Mouse (Mus musculus) MEL (cell line): ENCODE data around the gene Gda. TPM values are rescaled to one million over a fixed set of nuclear protein-coding genes. Genes with fewer than 3 reads are reported as not detected.

Source experiments
- DNase-seq: peaks from one replicate; pipeline ENCODE4 v3.0.0; 2011; ENCODE audit warnings: low read depth, low spot score
- H3K27ac ChIP-seq: 2 replicates; pipeline ENCODE4 v1.5.1; 2012; ENCODE audit warnings: low read depth, mild to moderate bottlenecking, control low read depth, low read length, moderate library complexity; ENCODE audit not compliant: control insufficient read depth
- H3K27me3 ChIP-seq, 2 experiments: fragments of 150-350 bp in 1 of 2; sonication (generic) in 1 of 2; 2 replicates each; pipeline ENCODE4 v1.6.1; 2012; ENCODE audit warnings: low read length in 2 of 2, mild to moderate bottlenecking in 2 of 2, improper control_type of control experiment in 1 of 2, moderate library complexity in 1 of 2; ENCODE audit not compliant: insufficient read depth in 2 of 2, control insufficient read depth in 1 of 2
- H3K36me3 ChIP-seq, 2 experiments: 2 replicates each; pipeline ENCODE4 v1.6.1; 2012 to 2014; ENCODE audit warnings: low read length in 2 of 2, improper control_type of control experiment in 1 of 2, inconsistent platforms in 1 of 2, mild to moderate bottlenecking in 1 of 2; ENCODE audit not compliant: insufficient read depth in 2 of 2, control insufficient read depth in 1 of 2
- H3K4me1 ChIP-seq, 2 experiments: fragments of 150-350 bp in 1 of 2; sonication (generic) in 1 of 2; 2 replicates each; pipeline ENCODE4 v1.6.1; 2012; ENCODE audit warnings: low read length in 2 of 2, improper control_type of control experiment in 1 of 2, mild to moderate bottlenecking in 1 of 2; ENCODE audit not compliant: insufficient read depth in 2 of 2, control insufficient read depth in 1 of 2
- H3K4me3 ChIP-seq, 2 experiments: fragments of 150-350 bp in 1 of 2; sonication (generic) in 1 of 2; 2 replicates each; pipeline ENCODE4 v1.5.1; 2012; ENCODE audit warnings: low read depth in 2 of 2, low read length in 2 of 2, mild to moderate bottlenecking in 2 of 2, moderate library complexity in 2 of 2, control low read depth in 1 of 2, improper control_type of control experiment in 1 of 2; ENCODE audit not compliant: control insufficient read depth in 1 of 2, insufficient read depth in 1 of 2
- H3K79me2 ChIP-seq: 2 replicates; pipeline ENCODE4 v1.6.1; 2012; ENCODE audit warnings: mild to moderate bottlenecking, low read length, moderate library complexity; ENCODE audit not compliant: control insufficient read depth, poor library complexity, insufficient read depth
- H3K9ac ChIP-seq: 2 replicates; pipeline ENCODE4 v1.6.1; 2012; ENCODE audit warnings: low read depth, mild to moderate bottlenecking, control low read depth, low read length, moderate library complexity; ENCODE audit not compliant: control insufficient read depth, poor library complexity, severe bottlenecking
- H3K9me3 ChIP-seq: fragments of 150-350 bp; sonication (generic); replicated peaks from 2 replicates; pipeline ENCODE4 v1.6.1; 2012; ENCODE audit warnings: mild to moderate bottlenecking, low read length, improper control_type of control experiment, moderate library complexity; ENCODE audit not compliant: insufficient read depth
- CHD1 ChIP-seq: IDR thresholded peaks from 2 replicates; pipeline ENCODE4 v1.6.1; 2012; ENCODE audit warnings: low read depth, mild to moderate bottlenecking, inconsistent platforms, low read length, improper control_type of control experiment
- CHD2 ChIP-seq: IDR thresholded peaks from 2 replicates; pipeline ENCODE4 v1.6.1; 2011; ENCODE audit warnings: low read length, improper control_type of control experiment
- ELF1 ChIP-seq: IDR thresholded peaks from 2 replicates; pipeline ENCODE4 v1.6.1; 2014; ENCODE audit warnings: low read depth, mild to moderate bottlenecking, inconsistent platforms, low read length, improper control_type of control experiment, moderate library complexity
- EP300 ChIP-seq, 2 experiments: IDR thresholded peaks; 2 replicates each; pipeline ENCODE4 v1.6.1; 2011; ENCODE audit warnings: improper control_type of control experiment in 2 of 2, low read length in 2 of 2, low read depth in 1 of 2, mild to moderate bottlenecking in 1 of 2
- GATA1 ChIP-seq: IDR thresholded peaks from 2 replicates; pipeline ENCODE4 v1.6.1; 2011; ENCODE audit warnings: low read depth, low read length, improper control_type of control experiment
- JUND ChIP-seq: IDR thresholded peaks from 2 replicates; pipeline ENCODE4 v1.6.1; 2011; ENCODE audit warnings: low read depth, mild to moderate bottlenecking, improper control_type of control experiment, low read length
- KAT2A ChIP-seq: conservative IDR thresholded peaks from 2 replicates; pipeline ENCODE4 v1.6.1; 2012; ENCODE audit warnings: low read depth, low read length, improper control_type of control experiment, inconsistent platforms
- MAFK ChIP-seq: IDR thresholded peaks from 2 replicates; pipeline ENCODE4 v1.6.1; 2011; ENCODE audit warnings: low read depth, mild to moderate bottlenecking, low read length, improper control_type of control experiment, borderline replicate concordance
- MAZ ChIP-seq: IDR thresholded peaks from 2 replicates; pipeline ENCODE4 v1.6.1; 2012; ENCODE audit warnings: low read depth, mild to moderate bottlenecking, inconsistent platforms, low read length, improper control_type of control experiment
- MEF2A ChIP-seq: IDR thresholded peaks from 2 replicates; pipeline ENCODE4 v1.6.1; 2014; ENCODE audit warnings: low read depth, mild to moderate bottlenecking, inconsistent platforms, low read length, improper control_type of control experiment; ENCODE audit not compliant: poor library complexity, insufficient replicate concordance, severe bottlenecking; ENCODE audit errors: extremely low read depth
- MYB ChIP-seq: IDR thresholded peaks from 2 replicates; pipeline ENCODE4 v1.6.1; 2011; ENCODE audit warnings: mild to moderate bottlenecking, low read depth, low read length, improper control_type of control experiment
- MYC ChIP-seq: IDR thresholded peaks from 2 replicates; pipeline ENCODE4 v1.6.1; 2011; ENCODE audit warnings: low read depth, mild to moderate bottlenecking, low read length, improper control_type of control experiment, moderate library complexity
- NELFE ChIP-seq: IDR thresholded peaks from 2 replicates; pipeline ENCODE4 v1.6.1; 2011; ENCODE audit warnings: low read depth, low read length, improper control_type of control experiment
- POLR2A ChIP-seq, 2 experiments: IDR thresholded peaks; 2 replicates each; pipeline ENCODE4 v1.6.1; 2011 to 2012; ENCODE audit warnings: low read length in 2 of 2, mild to moderate bottlenecking in 2 of 2, control low read depth in 1 of 2, improper control_type of control experiment in 1 of 2, low read depth in 1 of 2, moderate library complexity in 1 of 2; ENCODE audit not compliant: control insufficient read depth in 1 of 2, insufficient read depth in 1 of 2, poor library complexity in 1 of 2
- POLR2AphosphoS5 ChIP-seq: IDR thresholded peaks from 2 replicates; pipeline ENCODE4 v1.6.1; 2012; ENCODE audit warnings: low read depth, borderline replicate concordance, mild to moderate bottlenecking, inconsistent platforms, low read length, moderate library complexity, mixed read lengths
- RCOR1 ChIP-seq: IDR thresholded peaks from 2 replicates; pipeline ENCODE4 v1.6.1; 2012; ENCODE audit warnings: low read depth, mild to moderate bottlenecking, inconsistent platforms, low read length, improper control_type of control experiment
- SMC3 ChIP-seq: IDR thresholded peaks from 2 replicates; pipeline ENCODE4 v1.6.1; 2011; ENCODE audit warnings: low read depth, low read length, improper control_type of control experiment
- TAL1 ChIP-seq: IDR thresholded peaks from 2 replicates; pipeline ENCODE4 v1.6.1; 2012; ENCODE audit warnings: mild to moderate bottlenecking, inconsistent platforms, low read length, moderate library complexity, mixed read lengths
- TCF12 ChIP-seq: IDR thresholded peaks from 2 replicates; pipeline ENCODE4 v1.6.1; 2014; ENCODE audit warnings: low read depth, mild to moderate bottlenecking, inconsistent platforms, low read length, improper control_type of control experiment, moderate library complexity
- ZKSCAN1 ChIP-seq: IDR thresholded peaks from 2 replicates; pipeline ENCODE4 v1.6.1; 2012; ENCODE audit warnings: low read depth, mild to moderate bottlenecking, inconsistent platforms, low read length, improper control_type of control experiment, moderate library complexity
- ZMIZ1 ChIP-seq: IDR thresholded peaks from 2 replicates; pipeline ENCODE4 v1.6.1; 2012; ENCODE audit warnings: low read depth, mild to moderate bottlenecking, inconsistent platforms, low read length, improper control_type of control experiment, moderate library complexity
- ZNF384 ChIP-seq: IDR thresholded peaks from 2 replicates; pipeline ENCODE4 v1.6.1; 2012; ENCODE audit warnings: low read depth, mild to moderate bottlenecking, inconsistent platforms, low read length, improper control_type of control experiment
- polyA plus RNA-seq, 2 experiments: library from polyadenylated mRNA; stranded (reverse) in 1 of 2; unstranded in 1 of 2; fragments of >175 nt in 1 of 2; fragments of >200 nt in 1 of 2; gene quantifications; 2 replicates each; pipeline versions ENCODE4 v1.2.1 to v1.2.4; 2012; ENCODE audit warnings: low replicate concordance in 2 of 2, low read depth in 1 of 2; ENCODE audit not compliant: insufficient read length in 2 of 2, insufficient read depth in 1 of 2, missing spikeins in 1 of 2
- total RNA-seq: library from RNA; depleted of rRNA; stranded (reverse); fragments of 300-350 nt; gene quantifications from 2 replicates; pipeline ENCODE4 v1.2.3, GENCODE M21; 2012

The Gda gene
- total and polyA plus RNA-seq, 3 experiments = 0.38 to 2.9 TPM; not detected in 1

GRCm38 (mm10) chr19:21357792-21358191, 115.5 kb downstream of the Gda start:
- Histone ChIP-seq H3K27ac (no peak overlapping the region), H3K79me2 (no peaks in the 10 kb centered on the region), H3K4me3 (no peak overlapping the region), H3K27me3 (no peaks in the 10 kb centered on the region), H3K4me1 (no peaks in the 10 kb centered on the region), H3K36me3 (no peaks in the 10 kb centered on the region), H3K9ac (no peak overlapping the region), H3K9me3 (no peaks in the 10 kb centered on the region)
- TF ChIP-seq NELFE (no peak), JUND (no peak), ELF1 (no peak), CHD2 (no peak), KAT2A (no peak), POLR2A (IDR thresholded peaks at IDR 0.05; ENCODE audit: control insufficient read depth in 1 of 2, insufficient read depth in 1 of 2, low read depth in 1 of 2, low read length in 2 of 2, poor library complexity in 1 of 2) (no peak), MAFK (no peak), ZKSCAN1 (no peak)
- no peak for DNase-seq

GRCm38 (mm10) chr19:21349634-21350033, 123.6 kb downstream of the Gda start:
- DNase-seq = no peak
- H3K4me1 ChIP-seq = no peaks in the 10 kb centered on the region
- no peaks in the 10 kb centered on the region for H3K27me3 ChIP-seq
- no peaks in the 10 kb centered on the region for H3K79me2 ChIP-seq
- H3K27ac ChIP-seq = no peak overlapping the region
- TF ChIP-seq GATA1 (no peak), MEF2A (no peak), TCF12 (no peak), EP300 (IDR thresholded peaks at IDR 0.05; ENCODE audit: low read depth in 1 of 2, low read length in 2 of 2) (no peak), CHD1 (no peak), MAZ (no peak), POLR2AphosphoS5 (no peak), ELF1 (no peak)
- no peak overlapping the region for H3K4me3 ChIP-seq
- H3K9me3 ChIP-seq = no peaks in the 10 kb centered on the region
- H3K36me3 ChIP-seq = no peaks in the 10 kb centered on the region; a peak in 1 of 4 replicates
- H3K9ac ChIP-seq = no peak overlapping the region

- Histone ChIP-seq H3K4me1 (no peaks in the 10 kb centered on the region), H3K27ac (no peak overlapping the region), H3K36me3 (no peaks in the 10 kb centered on the region; a peak in 1 of 4 replicates), H3K27me3 (no peaks in the 10 kb centered on the region), H3K79me2 (no peaks in the 10 kb centered on the region), H3K9me3 (no peaks in the 10 kb centered on the region), H3K9ac (no peak overlapping the region), H3K4me3 (no peak overlapping the region)
- no peak for TF ChIP-seq TAL1
- TF ChIP-seq ZNF384 = no peak
- no peak for TF ChIP-seq MYB
- TF ChIP-seq MYC = no peak
- no peak for TF ChIP-seq SMC3
- TF ChIP-seq ZMIZ1 = no peak
- no peak for TF ChIP-seq ELF1
- no peak for TF ChIP-seq RCOR1
- no peak for TF ChIP-seq MEF2A
- no peak for TF ChIP-seq NELFE
- DNase-seq = no peak
Measured at GRCm38 (mm10) chr19:21346646-21347045, 126.6 kb downstream of the Gda start.
